Mouse (Mus musculus) kidney, embryonic 16.5 days (tissue): ENCODE results near the gene Olfr954. TPM values are rescaled to one million over a fixed set of nuclear protein-coding genes. Genes with fewer than 3 reads are reported as not detected.

Experiments
- ATAC-seq: fragments of 200-750 bp; cut with Nextera tagmentation; 2 replicates; pipeline ENCODE4 v1.8.0; 2017; ENCODE audit warnings: moderate TSS enrichment; ENCODE audit not compliant: low FRiP score, low TSS enrichment
- H3K27ac ChIP-seq: fragments of 300-500 bp; sonication (generic); 2 replicates; pipeline ENCODE4 v1.5.1; 2014; ENCODE audit warnings: low read length
- H3K27me3 ChIP-seq: fragments of 300-500 bp; sonication (generic); 2 replicates; pipeline ENCODE4 v1.6.1; 2014; ENCODE audit warnings: low read length, control low read depth, mixed read lengths; ENCODE audit not compliant: insufficient read depth
- H3K36me3 ChIP-seq: fragments of 300-500 bp; sonication (generic); 2 replicates; pipeline ENCODE4 v1.6.1; 2014; ENCODE audit warnings: low read length, control low read depth, mixed read lengths; ENCODE audit not compliant: insufficient read depth
- H3K4me1 ChIP-seq: fragments of 300-500 bp; sonication (generic); 2 replicates; pipeline ENCODE4 v1.6.1; 2014; ENCODE audit warnings: low read length, control low read depth, mixed read lengths; ENCODE audit not compliant: insufficient read depth
- H3K4me2 ChIP-seq: fragments of 300-500 bp; sonication (generic); replicated peaks from 2 replicates; pipeline ENCODE4 v1.6.1; 2014; ENCODE audit warnings: low read depth, low read length
- H3K4me3 ChIP-seq: fragments of 300-500 bp; sonication (generic); 2 replicates; pipeline ENCODE4 v1.5.1; 2014; ENCODE audit warnings: mild to moderate bottlenecking, low read length
- H3K9ac ChIP-seq: fragments of 300-500 bp; sonication (generic); replicated peaks from 2 replicates; pipeline ENCODE4 v1.6.1; 2014; ENCODE audit warnings: low read length
- H3K9me3 ChIP-seq: fragments of 300-500 bp; sonication (generic); 2 replicates; pipeline ENCODE4 v1.6.1; 2016; ENCODE audit warnings: low read length, control low read depth
- WGBS: fragments of 180-500 bp; shearing (Covaris S2); extraction: QIAGEN DNeasy Blood & Tissue Kit; methylation state at CpG from one replicate; pipeline ENCODE4 v1.1.7; 2014; 5-methylcytosine and 5-hydroxymethylcytosine counted together
- polyA plus RNA-seq: library from polyadenylated mRNA; unstranded; fragments of >200 nt; fragmentation: Nextera tagmentation; extraction: Ambion mirVana; gene quantifications from 2 replicates; pipeline ENCODE4 v1.2.1, GENCODE M21; 2015

Gene Olfr954
- not detected in 2 replicates for polyA plus RNA-seq

GRCm38 (mm10) chr9:39456401-39456800 is at the start of gene Olfr954:
Gene Olfr954 (plus strand): TSS chr9:39456701.
- Histone ChIP-seq H3K27me3 (no peaks in the 10 kb centered on the region), H3K9ac (no peak within 1 kb of the TSS), H3K9me3 (no peaks in the 10 kb centered on the region), H3K4me3 (no peak within 1 kb of the TSS), H3K4me2 (no peak within 1 kb of the TSS), H3K36me3 (no peaks in the 10 kb centered on the region), H3K4me1 (no peaks in the 10 kb centered on the region), H3K27ac (no peak within 1 kb of the TSS)
- WGBS = 87% methylated on average over 6 of the region's 6 CpGs
- no peak for ATAC-seq

DNA sequence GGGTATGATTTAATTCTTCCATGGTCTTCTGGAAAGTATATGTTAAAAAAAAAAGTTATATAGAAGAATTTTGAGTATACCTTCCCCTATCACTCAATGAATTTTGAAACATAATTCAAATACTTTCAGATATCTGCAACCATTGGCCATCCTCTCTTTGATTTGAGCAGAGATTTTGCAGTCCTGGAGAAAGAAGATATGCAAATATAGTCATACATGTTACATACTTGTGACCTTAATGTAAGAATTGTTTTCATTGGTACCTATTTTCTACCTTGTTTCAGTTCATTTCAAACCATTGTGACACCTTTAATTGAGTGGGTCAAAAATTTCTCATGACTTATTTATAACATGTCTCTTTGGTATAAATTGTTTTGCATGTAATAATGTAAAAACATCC is 29.5 kb upstream of the Olfr954 start, which contains the start of gene Olfr952:
Gene Olfr952 (minus strand): TSS at position 101 of the 400 bp plus-strand sequence.
- Histone ChIP-seq H3K36me3 (no peaks in the 10 kb centered on the region), H3K9me3 (no peaks in the 10 kb centered on the region), H3K4me2 (no peak within 1 kb of the TSS), H3K9ac (no peak within 1 kb of the TSS), H3K27me3 (no peaks in the 10 kb centered on the region), H3K4me1 (no peaks in the 10 kb centered on the region), H3K4me3 (no peak within 1 kb of the TSS), H3K27ac (no peak within 1 kb of the TSS)
- no peak for ATAC-seq

- Histone ChIP-seq H3K9ac (no peak within 1 kb of the TSS), H3K9me3 (no peaks in the 10 kb centered on the region)
- no peak for ATAC-seq
Observed at GRCm38 (mm10) chr9:39471844-39472243, 15.3 kb downstream of the Olfr954 start, which contains the start of gene Olfr955. Gene Olfr955 (minus strand): TSS chr9:39471944.

DNA sequence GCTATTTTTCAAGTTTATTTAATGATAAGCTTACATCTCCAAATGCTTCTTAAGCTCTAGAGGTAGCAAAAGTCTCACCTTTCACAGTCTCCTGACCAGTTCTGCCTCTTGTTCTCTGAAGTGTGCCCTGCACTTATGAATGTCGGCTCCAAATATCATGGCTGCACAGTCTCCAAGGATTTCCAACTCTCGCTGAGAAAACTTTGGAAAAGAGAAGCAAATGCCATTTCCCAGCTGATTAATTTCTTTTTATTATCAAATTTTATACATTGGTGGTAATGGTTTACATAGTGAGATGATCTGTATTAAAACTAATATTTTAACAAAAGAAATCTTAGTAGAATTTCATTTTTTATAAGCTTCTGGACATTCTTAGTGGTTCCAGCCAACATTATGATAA is 37.4 kb downstream of the Olfr954 start, which contains the start of gene Olfr44:
Gene Olfr44 (minus strand): TSS at position 101 of the 400 bp plus-strand sequence.
- Histone ChIP-seq H3K27ac (no peak within 1 kb of the TSS), H3K4me1 (no peaks in the 10 kb centered on the region), H3K9ac (no peak within 1 kb of the TSS), H3K4me2 (no peak within 1 kb of the TSS), H3K4me3 (no peak within 1 kb of the TSS), H3K36me3 (no peaks in the 10 kb centered on the region), H3K27me3 (no peaks in the 10 kb centered on the region), H3K9me3 (no peaks in the 10 kb centered on the region)
- WGBS = 90% methylated on average over 2 of the region's 2 CpGs
- ATAC-seq = no peak

More at GRCm38 (mm10) chr9:39471844-39472243, 15.3 kb downstream of the Olfr954 start, which contains the start of gene Olfr955:
- Histone ChIP-seq H3K36me3 (no peaks in the 10 kb centered on the region), H3K4me3 (no peak within 1 kb of the TSS), H3K4me1 (no peaks in the 10 kb centered on the region), H3K27me3 (no peaks in the 10 kb centered on the region), H3K4me2 (no peak within 1 kb of the TSS), H3K27ac (no peak within 1 kb of the TSS)
- 44% methylated on average over 1 of the region's 1 CpGs for WGBS

- Histone ChIP-seq H3K9ac (no peak overlapping the region), H3K9me3 (no peaks in the 10 kb centered on the region), H3K27me3 (no peaks in the 10 kb centered on the region), H3K4me3 (no peak overlapping the region), H3K27ac (no peak overlapping the region), H3K4me1 (no peaks in the 10 kb centered on the region), H3K4me2 (no peak overlapping the region), H3K36me3 (no peaks in the 10 kb centered on the region)
- peak; percentile 59; the same call in 1 of the 2 replicates for ATAC-seq
- 9% methylated on average over 6 of the region's 6 CpGs for WGBS
Observed at GRCm38 (mm10) chr9:39508998-39509397, 52.5 kb downstream of the Olfr954 start.

- H3K36me3 ChIP-seq = no peaks in the 10 kb centered on the region
- H3K4me3 ChIP-seq = no peak overlapping the region
- 88% methylated on average over 9 of the region's 9 CpGs for WGBS
- H3K27me3 ChIP-seq = no peaks in the 10 kb centered on the region
- H3K9ac ChIP-seq = no peak overlapping the region
- H3K9me3 ChIP-seq = no peaks in the 10 kb centered on the region
- H3K4me1 ChIP-seq = no peaks in the 10 kb centered on the region
- no peak for ATAC-seq
- no peak overlapping the region for H3K4me2 ChIP-seq
- H3K27ac ChIP-seq = no peak overlapping the region
Observed at GRCm38 (mm10) chr9:39509412-39509811, 52.9 kb downstream of the Olfr954 start.

Other genes with a start within 250 kb of the Olfr954 start
- gene Olfr1537, start 206.7 kb upstream of the Olfr954 start, polyA plus RNA-seq = not detected in 2 replicates
- gene Olfr945, start 179.9 kb upstream of the Olfr954 start, polyA plus RNA-seq = not detected in 2 replicates
- not detected in 2 replicates for gene Olfr948, start 130.7 kb upstream of the Olfr954 start, polyA plus RNA-seq
- gene Olfr951, start 69.3 kb upstream of the Olfr954 start, polyA plus RNA-seq = not detected in 2 replicates
- gene Olfr952, start 29.6 kb upstream of the Olfr954 start, polyA plus RNA-seq = not detected in 2 replicates
- not detected in 2 replicates for gene Olfr955, start 15.2 kb downstream of the Olfr954 start, polyA plus RNA-seq
- not detected in 2 replicates for gene Olfr44, start 37.3 kb downstream of the Olfr954 start, polyA plus RNA-seq
- not detected in 2 replicates for gene Olfr957, start 59.1 kb downstream of the Olfr954 start, polyA plus RNA-seq
- gene Olfr958, start 97.4 kb downstream of the Olfr954 start, polyA plus RNA-seq = not detected in 2 replicates
- not detected in 2 replicates for gene Olfr959, start 118.9 kb downstream of the Olfr954 start, polyA plus RNA-seq
- gene AW551984, start 147.7 kb downstream of the Olfr954 start, polyA plus RNA-seq = 15.5 and 16.2 TPM in 2 replicates
- gene Olfr148, start 154.0 kb downstream of the Olfr954 start, polyA plus RNA-seq = not detected in 2 replicates
- gene Olfr960, start 164.7 kb downstream of the Olfr954 start, polyA plus RNA-seq = not detected in 2 replicates
- gene Olfr961, start 188.4 kb downstream of the Olfr954 start, polyA plus RNA-seq = not detected in 2 replicates
- not detected in 2 replicates for gene Olfr963, start 210.5 kb downstream of the Olfr954 start, polyA plus RNA-seq